Mouse (Mus musculus): ENCODE measurements at regions not wholly inside any gene's neighbourhood (a gene's known extent, or its start where the extent isn't known, plus 50 kb on each side); places are given as distances from the start of the nearest gene placed in this dataset.

GRCm38 (mm10) chr2:107926606-107927005 is 636.2 kb downstream of the Kcna4 start:
- no peak for TF ChIP-seq MAX (IDR thresholded peaks at IDR 0.05)
- no peak for TF ChIP-seq CTCF (IDR thresholded peaks at IDR 0.05; ENCODE audit: control insufficient read depth, insufficient read depth, insufficient read length)
- no peak for TF ChIP-seq MYOG (IDR thresholded peaks at IDR 0.05; ENCODE audit: control insufficient read depth, extremely low read depth, insufficient read length)
